Mouse (Mus musculus) midbrain, embryonic 15.5 days (tissue): ENCODE data around the gene Pxdn. TPM values are rescaled to one million over a fixed set of nuclear protein-coding genes. Genes with fewer than 3 reads are reported as not detected.

Experiments
- ATAC-seq: fragments of 200-750 bp; cut with Nextera tagmentation; replicated peaks from 2 replicates; pipeline ENCODE4 v1.8.0; 2017; ENCODE audit warnings: moderate TSS enrichment
- H3K27ac ChIP-seq: fragments of 300-500 bp; sonication (generic); 2 replicates; pipeline ENCODE4 v1.5.1; 2015; ENCODE audit warnings: mild to moderate bottlenecking, inconsistent platforms
- H3K27me3 ChIP-seq: fragments of 300-500 bp; sonication (generic); replicated peaks from 2 replicates; pipeline ENCODE4 v1.6.1; 2015; ENCODE audit warnings: inconsistent platforms
- H3K36me3 ChIP-seq: fragments of 300-500 bp; sonication (generic); replicated peaks from 2 replicates; pipeline ENCODE4 v1.6.1; 2015; ENCODE audit warnings: inconsistent platforms
- H3K4me1 ChIP-seq: fragments of 300-500 bp; sonication (generic); 2 replicates; pipeline ENCODE4 v1.6.1; 2015; ENCODE audit warnings: inconsistent platforms
- H3K4me2 ChIP-seq: fragments of 300-500 bp; sonication (generic); 2 replicates; pipeline ENCODE4 v1.6.1; 2015; ENCODE audit warnings: inconsistent platforms, mild to moderate bottlenecking, moderate library complexity
- H3K4me3 ChIP-seq: fragments of 300-500 bp; sonication (generic); 2 replicates; pipeline ENCODE4 v1.5.1; 2015; ENCODE audit warnings: mild to moderate bottlenecking, inconsistent platforms
- H3K9ac ChIP-seq: fragments of 300-500 bp; sonication (generic); 2 replicates; pipeline ENCODE4 v1.6.1; 2015; ENCODE audit warnings: mild to moderate bottlenecking, inconsistent platforms
- H3K9me3 ChIP-seq: fragments of 300-500 bp; sonication (generic); 2 replicates; pipeline ENCODE4 v1.6.1; 2016; ENCODE audit warnings: inconsistent platforms
- WGBS: fragments of 180-500 bp; shearing (Covaris S2); methylation state at CpG from one replicate; pipeline ENCODE4 v1.1.7; 2015; ENCODE audit warnings: mixed read lengths; 5-methylcytosine and 5-hydroxymethylcytosine counted together
- polyA plus RNA-seq: library from polyadenylated mRNA; unstranded; fragments of >200 nt; fragmentation: Nextera tagmentation; extraction: Ambion mirVana; gene quantifications from 2 replicates; pipeline ENCODE4 v1.2.1, GENCODE M21; 2015

Pxdn gene
- polyA plus RNA-seq, 1 experiment from 2014 or later, result 52.3 TPM

GRCm38 (mm10) chr12:30035406-30035805 is 98.0 kb downstream of the Pxdn start:
- Histone ChIP-seq H3K4me1 (peaks cover 5% of the 10 kb centered on the region; the same call in 1 of the 2 replicates), H3K4me3 (no peak overlapping the region), H3K36me3 (no peaks in the 10 kb centered on the region), H3K27me3 (no peaks in the 10 kb centered on the region), H3K27ac (0 out of 2 replicates have a peak overlapping the region, but pooled peaks have one; percentile 11), H3K9me3 (no peaks in the 10 kb centered on the region), H3K4me2 (no peak overlapping the region), H3K9ac (no peak overlapping the region)
- WGBS, result 40% methylated on average over 1 of the region's 1 CpGs
- no peak for ATAC-seq

- Histone ChIP-seq H3K36me3 (no peaks in the 10 kb centered on the region), H3K4me2 (no peak overlapping the region), H3K27me3 (no peaks in the 10 kb centered on the region), H3K4me1 (peaks cover 5% of the 10 kb centered on the region; the same call in 1 of the 2 replicates), H3K4me3 (no peak overlapping the region), H3K9ac (no peak overlapping the region), H3K27ac (peak overlapping the region; percentile 44; the same call in 1 of the 2 replicates), H3K9me3 (no peaks in the 10 kb centered on the region)
- ATAC-seq, result no peak; the same call in none of the 2 replicates
Measured at GRCm38 (mm10) chr12:30035841-30036568, 98.6 kb downstream of the Pxdn start.

GRCm38 (mm10) chr12:30036569-30037055 is 99.2 kb downstream of the Pxdn start:
- no peaks in the 10 kb centered on the region for H3K27me3 ChIP-seq

GRCm38 (mm10) chr12:30039565-30039964 is 102.2 kb downstream of the Pxdn start:
- no peak overlapping the region for H3K9ac ChIP-seq
- H3K4me1 ChIP-seq, result peaks cover 5% of the 10 kb centered on the region; the same call in 1 of the 2 replicates
- WGBS, result 54% methylated on average over 4 of the region's 4 CpGs
- ATAC-seq, result peak; percentile 58
- H3K9me3 ChIP-seq, result no peaks in the 10 kb centered on the region
- no peaks in the 10 kb centered on the region for H3K36me3 ChIP-seq
- no peak overlapping the region for H3K4me2 ChIP-seq
- H3K27ac ChIP-seq, result no peak overlapping the region
- no peak overlapping the region for H3K4me3 ChIP-seq
- no peaks in the 10 kb centered on the region for H3K27me3 ChIP-seq

More at GRCm38 (mm10) chr12:30036569-30037055, 99.2 kb downstream of the Pxdn start:
- no peak overlapping the region for H3K4me3 ChIP-seq
- no peaks in the 10 kb centered on the region for H3K36me3 ChIP-seq
- peak overlapping the region; percentile 44; the same call in 1 of the 2 replicates for H3K27ac ChIP-seq
- ATAC-seq, result peak; percentile 81
- peaks cover 5% of the 10 kb centered on the region; the same call in 1 of the 2 replicates for H3K4me1 ChIP-seq
- H3K4me2 ChIP-seq, result no peak overlapping the region
- no peaks in the 10 kb centered on the region for H3K9me3 ChIP-seq
- H3K9ac ChIP-seq, result no peak overlapping the region
- 34% methylated on average over 4 of the region's 4 CpGs for WGBS

- Histone ChIP-seq H3K9ac (no peak overlapping the region), H3K4me1 (peaks cover 5% of the 10 kb centered on the region; the same call in 1 of the 2 replicates), H3K4me3 (no peak overlapping the region), H3K27me3 (no peaks in the 10 kb centered on the region), H3K9me3 (no peaks in the 10 kb centered on the region), H3K4me2 (no peak overlapping the region), H3K36me3 (no peaks in the 10 kb centered on the region), H3K27ac (no peak overlapping the region)
- no peak for ATAC-seq
- 30% methylated on average over 4 of the region's 4 CpGs for WGBS
Measured at GRCm38 (mm10) chr12:30040150-30040549, 102.7 kb downstream of the Pxdn start.

GRCm38 (mm10) chr12:30048848-30049247 is 111.4 kb downstream of the Pxdn start:
- no peak overlapping the region for H3K4me2 ChIP-seq
- 85% methylated on average over 6 of the region's 6 CpGs for WGBS
- no peak overlapping the region for H3K9ac ChIP-seq
- 0 out of 2 replicates have a peak, but pooled peaks cover 3% of the 10 kb centered on the region for H3K27me3 ChIP-seq
- H3K27ac ChIP-seq, result no peak overlapping the region
- no peaks in the 10 kb centered on the region for H3K9me3 ChIP-seq
- no peaks in the 10 kb centered on the region for H3K4me1 ChIP-seq
- no peaks in the 10 kb centered on the region for H3K36me3 ChIP-seq
- no peak for ATAC-seq
- H3K4me3 ChIP-seq, result no peak overlapping the region

GRCm38 (mm10) chr12:30049818-30050217 is 112.4 kb downstream of the Pxdn start:
- Histone ChIP-seq H3K27me3 (0 out of 2 replicates have a peak, but pooled peaks cover 3% of the 10 kb centered on the region), H3K36me3 (no peaks in the 10 kb centered on the region), H3K4me3 (no peak overlapping the region), H3K9me3 (no peaks in the 10 kb centered on the region), H3K27ac (no peak overlapping the region), H3K4me1 (no peaks in the 10 kb centered on the region), H3K4me2 (no peak overlapping the region), H3K9ac (no peak overlapping the region)
- 84% methylated on average over 9 of the region's 9 CpGs for WGBS
- no peak; the same call in 1 of the 2 replicates for ATAC-seq

- H3K4me1 ChIP-seq, result no peaks in the 10 kb centered on the region
- H3K4me2 ChIP-seq, result no peak overlapping the region
- H3K4me3 ChIP-seq, result no peak overlapping the region
- peak; percentile 72; the same call in 1 of the 2 replicates for ATAC-seq
- no peak overlapping the region for H3K27ac ChIP-seq
- H3K9ac ChIP-seq, result no peak overlapping the region
- WGBS, result 15% methylated on average over 4 of the region's 4 CpGs
- H3K9me3 ChIP-seq, result no peaks in the 10 kb centered on the region
- H3K36me3 ChIP-seq, result no peaks in the 10 kb centered on the region
- 0 out of 2 replicates have a peak, but pooled peaks cover 3% of the 10 kb centered on the region for H3K27me3 ChIP-seq
Measured at GRCm38 (mm10) chr12:30050235-30050634, 112.8 kb downstream of the Pxdn start.

GRCm38 (mm10) chr12:30054761-30055540 is 117.5 kb downstream of the Pxdn start:
- 88% methylated on average over 11 of the region's 11 CpGs for WGBS
- Histone ChIP-seq H3K4me1 (no peaks in the 10 kb centered on the region), H3K36me3 (no peaks in the 10 kb centered on the region), H3K4me3 (no peak overlapping the region), H3K9me3 (no peaks in the 10 kb centered on the region), H3K9ac (no peak overlapping the region), H3K4me2 (no peak overlapping the region), H3K27ac (no peak overlapping the region), H3K27me3 (no peaks in the 10 kb centered on the region)
- no peak for ATAC-seq

GRCm38 (mm10) chr12:30058044-30058443 is 120.6 kb downstream of the Pxdn start:
- H3K36me3 ChIP-seq, result no peaks in the 10 kb centered on the region
- no peak for ATAC-seq
- no peaks in the 10 kb centered on the region for H3K4me1 ChIP-seq
- no peaks in the 10 kb centered on the region for H3K9me3 ChIP-seq
- WGBS, result 74% methylated on average over 6 of the region's 6 CpGs
- no peak overlapping the region for H3K4me3 ChIP-seq
- H3K9ac ChIP-seq, result no peak overlapping the region
- H3K27ac ChIP-seq, result no peak overlapping the region
- H3K27me3 ChIP-seq, result no peaks in the 10 kb centered on the region
- no peak overlapping the region for H3K4me2 ChIP-seq

GRCm38 (mm10) chr12:30061503-30062117 is 124.2 kb downstream of the Pxdn start:
- WGBS, result 7% methylated on average over 1 of the region's 1 CpGs
- no peak for ATAC-seq
- Histone ChIP-seq H3K36me3 (no peaks in the 10 kb centered on the region), H3K27me3 (no peaks in the 10 kb centered on the region), H3K4me1 (no peaks in the 10 kb centered on the region), H3K9me3 (no peaks in the 10 kb centered on the region), H3K4me2 (no peak overlapping the region), H3K27ac (no peak overlapping the region), H3K9ac (no peak overlapping the region), H3K4me3 (no peak overlapping the region)

GRCm38 (mm10) chr12:30062118-30062505 is 124.7 kb downstream of the Pxdn start:
- H3K4me3 ChIP-seq, result no peak overlapping the region
- no peaks in the 10 kb centered on the region for H3K9me3 ChIP-seq
- no peak overlapping the region for H3K27ac ChIP-seq
- no peak overlapping the region for H3K9ac ChIP-seq
- 41% methylated on average over 6 of the region's 6 CpGs for WGBS
- ATAC-seq, result no peak
- H3K36me3 ChIP-seq, result no peaks in the 10 kb centered on the region
- H3K27me3 ChIP-seq, result no peaks in the 10 kb centered on the region
- no peaks in the 10 kb centered on the region for H3K4me1 ChIP-seq
- H3K4me2 ChIP-seq, result no peak overlapping the region
